Mouse (Mus musculus) layer of hippocampus, postnatal 10 days (tissue): ENCODE data around the gene Tmem170. TPM values are rescaled to one million over a fixed set of nuclear protein-coding genes. Genes with fewer than 3 reads are reported as not detected.
"Not testable (repeated sequence)": the region's sequence is repeated elsewhere in the genome, so short reads cannot be mapped to it uniquely, and the experiment has no call there.

Source experiments
- DNase-seq, 2 experiments: peaks; one replicate each; pipeline ENCODE4 v3.0.0; 2021; ENCODE audit warnings: low spot score in 2 of 2
- total RNA-seq, 2 experiments: library from RNA; stranded (reverse); gene quantifications; 2 replicates each; pipeline ENCODE4 v1.2.3; 2021

The Tmem170 gene
- total RNA-seq, 2 experiments from 2014 or later = 3.4 to 4.1 TPM

GRCm38 (mm10) chr8:111877711-111878110 lies 1.2 kb upstream of the Tmem170 start:
- DNase-seq = no peak

- DNase-seq = no peak
Measured at GRCm38 (mm10) chr8:111875758-111876157, 792 bp downstream of the Tmem170 start.

GRCm38 (mm10) chr8:111871278-111871677 lies 5.3 kb downstream of the Tmem170 start:
- DNase-seq = no peak

GRCm38 (mm10) chr8:111870379-111870778 lies 6.2 kb downstream of the Tmem170 start:
- no peak for DNase-seq

DNA sequence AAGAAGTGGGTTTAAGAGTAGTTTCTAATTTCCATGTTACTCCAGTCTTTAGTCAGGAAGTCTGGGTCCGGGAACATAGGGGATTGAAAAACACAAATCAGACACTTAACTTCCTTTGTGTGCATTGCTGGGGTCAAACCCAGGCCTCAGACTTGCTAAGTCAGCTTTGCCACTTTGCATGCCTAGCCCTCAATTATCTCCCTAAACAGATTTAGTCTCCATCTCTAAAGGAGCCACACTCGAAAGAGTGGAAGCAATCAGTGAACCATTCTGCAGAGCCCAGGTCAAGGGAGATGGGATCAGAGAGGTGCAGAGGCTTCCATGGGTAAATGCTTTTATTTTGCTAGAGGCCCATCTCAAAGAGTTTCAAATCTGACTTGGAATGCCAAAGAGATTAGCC lies 7.9 kb downstream of the Tmem170 start:
- DNase-seq = no peak

GRCm38 (mm10) chr8:111865857-111866256 lies 10.7 kb downstream of the Tmem170 start:
- no peak for DNase-seq

DNA sequence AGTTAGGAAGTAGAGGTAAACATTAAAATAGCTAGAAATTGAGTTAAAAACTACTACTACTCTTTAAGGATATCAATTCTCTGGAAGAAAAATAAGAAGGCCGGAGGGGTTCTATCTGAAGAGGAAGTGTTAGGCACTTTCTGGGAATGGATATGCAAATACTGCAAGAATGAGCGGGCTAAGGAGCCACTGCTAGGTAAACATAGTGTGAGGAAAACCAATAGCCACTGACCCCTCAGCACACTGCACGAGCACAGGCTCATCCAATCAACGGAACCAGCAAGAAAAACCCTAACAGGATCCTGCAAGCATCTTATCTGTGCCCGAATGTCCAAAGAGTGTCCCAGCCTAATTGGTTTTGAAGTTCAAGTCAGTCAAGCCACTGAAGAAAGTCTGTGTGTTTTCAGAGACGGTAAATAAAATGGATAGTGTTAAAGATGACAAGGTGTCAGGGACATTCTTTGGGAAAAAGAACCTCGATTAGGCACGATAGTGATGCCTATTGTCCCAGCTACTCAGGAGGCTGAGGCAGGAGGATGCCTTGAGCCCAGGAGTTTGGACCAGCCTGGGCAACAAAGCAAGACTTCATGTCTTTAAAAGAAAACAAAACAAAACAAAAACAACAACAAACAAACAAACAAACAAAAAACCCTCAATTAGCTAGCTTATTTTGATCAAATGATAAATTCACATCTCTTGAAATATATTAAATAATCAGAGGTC lies 11.3 kb downstream of the Tmem170 start:
- no peak for DNase-seq

DNA sequence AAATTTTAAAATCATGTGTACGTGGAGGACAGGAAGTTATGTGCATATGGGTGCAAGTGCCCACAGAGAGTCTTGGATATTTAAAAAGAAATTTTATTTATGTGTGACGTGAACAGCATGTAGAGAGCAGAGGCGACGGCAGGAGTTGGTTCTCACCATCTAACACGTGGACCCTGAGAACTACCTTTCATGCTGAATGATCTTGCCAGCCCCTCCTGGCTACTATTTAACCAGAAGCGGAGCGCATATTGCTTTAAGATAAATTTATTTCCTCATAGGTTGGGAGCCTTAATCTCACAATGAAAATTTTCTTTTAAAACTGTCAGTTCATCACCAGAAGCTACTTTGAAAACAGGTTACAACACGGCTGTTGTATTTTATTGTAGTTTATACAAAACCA lies 11.9 kb downstream of the Tmem170 start:
- no peak for DNase-seq

DNA sequence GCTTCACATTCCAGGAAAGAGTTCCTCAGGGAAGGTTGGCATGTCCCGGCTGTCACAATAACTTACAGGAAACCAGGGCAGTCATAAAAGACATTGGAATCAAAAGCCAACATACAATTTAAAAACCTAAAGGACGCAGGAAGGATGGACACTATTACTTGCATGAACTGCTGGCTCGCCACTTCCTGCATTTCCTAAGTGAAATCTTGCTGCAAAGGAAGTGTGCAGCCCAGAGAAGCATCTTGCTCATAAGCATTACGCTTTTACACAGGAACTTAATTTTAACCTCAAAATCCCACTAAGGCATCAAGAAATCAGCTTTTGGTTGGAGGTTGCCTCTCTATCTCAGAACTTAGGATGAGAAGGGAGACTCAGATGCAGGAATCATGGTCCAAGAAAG lies 13.3 kb downstream of the Tmem170 start:
- no peak for DNase-seq

DNA sequence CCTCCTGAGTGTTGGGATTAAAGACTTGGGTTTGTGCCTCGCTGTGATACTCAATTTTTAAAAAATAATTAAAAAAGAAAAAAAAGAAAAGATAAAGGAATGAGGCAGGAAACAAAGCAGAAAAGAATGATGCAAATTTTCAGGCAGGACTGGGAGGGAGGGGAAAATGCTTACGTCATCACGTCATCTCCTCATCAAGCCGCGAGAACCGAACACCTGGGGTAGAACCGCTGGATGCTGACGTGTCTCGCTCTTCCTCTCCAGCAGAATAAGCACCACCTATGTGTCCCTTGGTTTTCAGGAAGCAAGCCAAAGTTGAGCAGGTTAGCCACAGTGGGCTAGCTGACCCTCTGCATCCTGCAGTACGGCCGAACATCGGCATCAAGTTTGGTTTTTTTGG lies 20.6 kb downstream of the Tmem170 start:
- no peak for DNase-seq

DNA sequence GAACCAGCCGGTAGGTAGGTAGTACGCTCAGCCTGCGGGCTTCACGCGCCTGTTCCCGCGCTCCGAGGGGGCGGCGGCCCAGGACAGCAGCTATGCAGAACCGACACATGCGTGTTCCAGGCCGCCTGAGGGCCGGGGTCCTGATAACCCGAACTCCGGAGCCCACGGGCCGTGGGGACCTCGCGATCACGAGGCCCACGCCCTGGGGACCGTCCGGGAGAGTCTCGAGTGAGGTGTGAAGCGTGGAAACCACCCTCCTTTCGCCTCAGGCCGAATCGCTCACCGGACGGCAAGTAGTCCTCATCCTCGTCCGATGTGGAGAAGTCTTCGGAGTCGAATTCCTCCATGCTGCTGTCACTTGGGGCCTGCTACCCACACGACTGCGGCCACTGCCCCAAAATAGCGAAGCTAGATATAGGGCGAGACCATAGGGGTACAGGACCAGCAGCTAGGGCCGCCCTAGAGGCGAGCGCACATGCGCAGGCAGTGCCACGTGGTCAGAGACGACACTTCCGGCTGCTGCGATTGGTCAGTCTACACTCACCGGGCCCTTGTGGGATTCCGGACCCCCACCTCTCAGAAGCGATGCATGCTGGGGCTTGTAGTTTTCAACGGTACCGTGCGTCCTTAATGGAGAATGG lies 22.6 kb downstream of the Tmem170 start, which contains the start of gene Cfdp1:
Cfdp1 (minus strand) TSS at position 431 of the 641 bp plus-strand sequence.
- peak; percentile 92 to 94 for DNase-seq

DNA sequence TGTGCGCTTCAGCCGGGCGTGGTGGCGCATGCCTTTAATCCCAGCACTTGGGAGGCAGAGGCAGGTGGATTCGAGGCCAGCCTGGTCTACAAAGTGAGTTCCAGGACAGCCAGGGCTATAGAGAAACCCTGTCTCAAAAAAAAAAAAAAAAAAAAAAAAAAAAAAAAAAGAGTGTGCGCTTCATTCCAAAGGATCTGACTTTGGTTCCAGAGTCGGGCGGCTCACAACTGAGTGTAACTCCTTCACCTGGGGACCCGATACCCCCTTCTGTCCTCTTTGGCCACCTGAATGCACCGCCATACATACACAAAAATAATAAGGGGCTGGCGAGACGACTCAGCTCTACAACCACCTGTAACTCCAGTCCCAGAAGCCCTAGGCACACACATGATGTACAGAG lies 23.3 kb downstream of the Tmem170 start:
- not testable (repeated sequence) for DNase-seq

DNA sequence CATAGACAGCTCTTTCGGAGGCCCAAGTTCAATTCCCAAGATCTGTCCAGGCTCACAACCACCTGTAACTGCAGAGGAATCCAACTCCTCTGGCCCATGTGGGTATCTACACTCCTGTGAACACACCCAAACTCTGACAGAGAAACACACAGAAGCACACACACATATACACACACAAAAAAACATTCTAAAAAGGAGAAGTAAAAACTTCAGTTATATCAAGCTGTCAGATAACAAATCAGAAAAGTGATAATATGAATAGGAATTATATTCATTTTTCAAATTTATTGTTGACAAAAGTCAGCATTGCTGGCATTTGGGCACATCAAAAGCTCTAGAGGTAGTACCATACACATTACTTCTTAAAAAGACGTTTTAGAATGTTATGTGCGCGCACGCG lies 29.8 kb downstream of the Tmem170 start:
- no peak for DNase-seq

GRCm38 (mm10) chr8:111835540-111835939 lies 41.0 kb downstream of the Tmem170 start:
- peak in 1 of 2 experiments; percentile 26 for DNase-seq

DNA sequence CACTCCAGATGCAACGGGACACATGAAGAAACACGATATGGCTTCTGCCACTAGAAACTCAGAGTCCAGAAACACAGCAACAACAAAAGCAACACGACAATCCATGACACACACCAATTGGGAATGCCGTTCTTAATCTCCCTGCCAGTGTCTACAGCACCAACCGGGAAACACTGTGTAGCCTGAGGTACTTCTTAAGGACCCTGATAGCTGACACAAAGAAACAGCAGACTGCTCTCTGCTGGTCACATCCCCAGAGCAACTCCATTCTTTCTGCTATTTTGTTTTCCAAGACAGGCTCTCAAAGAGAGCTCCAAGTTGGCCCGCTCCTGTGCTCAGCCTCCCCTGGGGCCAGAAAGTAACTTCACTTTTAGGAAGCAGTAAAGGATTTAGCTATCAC lies 42.5 kb downstream of the Tmem170 start:
- no peak for DNase-seq

- DNase-seq = no peak
Measured at GRCm38 (mm10) chr8:111832983-111833382, 43.6 kb downstream of the Tmem170 start.

DNA sequence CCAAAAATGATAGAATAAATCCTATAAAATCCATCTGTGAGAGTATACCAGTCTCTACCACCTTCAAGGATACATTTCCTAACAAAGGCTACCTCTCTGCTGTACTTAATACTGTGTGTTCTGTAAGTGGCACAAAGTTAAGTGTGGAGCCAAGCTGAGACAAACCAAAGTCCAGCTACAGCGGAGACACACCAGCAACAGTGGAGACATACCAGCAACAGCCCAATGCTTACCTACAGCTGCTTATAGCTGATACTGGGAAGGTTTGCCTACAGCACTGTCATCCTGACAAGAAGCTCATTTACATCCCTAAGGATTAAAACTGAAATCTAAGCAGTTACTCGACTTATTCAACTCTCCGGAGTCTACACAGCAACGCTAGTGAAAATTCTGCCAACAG lies 44.6 kb downstream of the Tmem170 start:
- no peak for DNase-seq

- DNase-seq = no peak
Measured at GRCm38 (mm10) chr8:111828595-111828994, 48.0 kb downstream of the Tmem170 start.

GRCm38 (mm10) chr8:111825219-111825618 lies 51.3 kb downstream of the Tmem170 start:
- peak; percentile 22 to 43 for DNase-seq

DNA sequence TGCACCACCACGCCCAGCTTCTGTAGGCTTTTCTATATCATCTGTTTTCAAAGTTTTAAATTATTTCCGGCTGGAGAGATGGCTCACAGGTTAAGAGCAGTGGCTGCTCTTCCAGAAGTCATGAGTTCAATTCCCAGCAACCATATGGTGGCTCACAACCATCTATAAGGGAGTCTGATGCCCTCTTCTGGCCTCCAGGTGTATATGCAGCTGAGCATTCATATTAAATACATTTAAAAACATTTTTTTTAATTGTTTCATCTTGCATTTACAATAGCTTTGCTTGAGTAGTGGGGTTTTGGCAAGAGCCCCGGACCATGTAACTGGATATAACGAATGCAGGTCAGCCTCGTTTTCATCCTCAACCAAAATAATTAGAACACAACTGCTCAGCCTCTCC lies 52.2 kb downstream of the Tmem170 start:
- DNase-seq = no peak

GRCm38 (mm10) chr8:111821199-111821598 lies 55.4 kb downstream of the Tmem170 start:
- DNase-seq = no peak

- no peak for DNase-seq
Measured at GRCm38 (mm10) chr8:111820691-111821090, 55.9 kb downstream of the Tmem170 start.

DNA sequence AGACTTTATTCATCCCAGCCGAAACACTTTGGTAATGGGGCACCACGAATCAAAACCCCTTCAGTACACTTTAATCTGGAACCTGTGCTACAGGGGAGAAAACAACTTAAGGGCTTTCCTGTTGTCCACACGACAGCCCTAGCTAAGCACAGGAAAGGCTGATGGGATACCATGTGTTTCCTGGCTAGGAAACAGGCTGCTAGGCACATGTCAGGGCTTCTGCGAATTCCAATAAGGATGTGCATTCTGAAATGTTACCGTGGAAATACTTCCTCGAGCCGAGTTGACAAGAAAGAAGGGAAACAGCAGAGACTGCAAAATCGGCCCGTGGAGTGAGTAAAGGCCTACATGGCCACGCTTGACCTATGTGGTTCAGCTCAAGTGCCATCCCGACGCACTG lies 56.5 kb downstream of the Tmem170 start:
- DNase-seq = no peak
